ENCODE assay signal across 24 mouse cellular contexts in genomic region chr10:43395824-43396223, GRCm38 (mm10).
DNase-seq lines count a peak whose midpoint lies in the region; ATAC-seq lines count a peak whose summit lies in the region.
"Had no signal": no experiment of that assay in that cellular context is flagged by ENCODE, and none has a peak within 500 bp of the region (broad histone marks: within the 10 kb centered on the region; RNA-seq: fewer than 3 reads in every experiment).

No protein-coding gene starts in this region.

- no peak overlapping the region for H3K9ac ChIP-seq in forebrain, embryonic 14.5 days (ENCODE audit: low read length)
- H3K9ac ChIP-seq in forebrain, embryonic 13.5 days, result no peak overlapping the region
- H3K9ac ChIP-seq: embryonic facial prominence, embryonic 13.5 days; hindbrain, embryonic 12.5 days had no signal

- DNase-seq in forebrain, embryonic 14.5 days (ENCODE audit: low spot score), result peak; percentile 38
- DNase-seq in layer of hippocampus, adult 11-12 months (ENCODE audit: low spot score), result peak; percentile 31
- DNase-seq in layer of hippocampus, postnatal 25 days (ENCODE audit: extremely low spot score in 1 of 2, low spot score in 1 of 2), result no peak
- peak; percentile 22 for DNase-seq in layer of hippocampus, adult 9-10 months (ENCODE audit: low spot score)
- DNase-seq in urinary bladder, adult 2 months (ENCODE audit: low spot score), result no peak
- DNase-seq in Muller cell, postnatal 12 days (ENCODE audit: inconsistent ontology term), result no peak
- DNase-seq: adrenal gland, postnatal 25 days; B cell, adult 2 months; cerebellum, adult 11-12 months; cerebellum, adult 9-10 months; cerebellum, postnatal 25 days; gastrocnemius, postnatal 10 days; heart, adult 18-20 months; heart, postnatal 10 days; heart, postnatal 4 days had no signal

- no peak overlapping the region; the same call in 1 of the 2 replicates for H3K27ac ChIP-seq in forebrain, embryonic 14.5 days (ENCODE audit: low read depth, low read length)
- H3K27ac ChIP-seq in forebrain, embryonic 13.5 days, result no peak overlapping the region
- H3K27ac ChIP-seq: embryonic facial prominence, embryonic 13.5 days; heart, embryonic 10.5 days; hindbrain, embryonic 12.5 days had no signal

- WGBS in forebrain, embryonic 14.5 days, result 49% methylated on average over 4 of the region's 4 CpGs
- 71% methylated on average over 4 of the region's 4 CpGs for WGBS in forebrain, embryonic 13.5 days

- no peaks in the 10 kb centered on the region for H3K36me3 ChIP-seq in forebrain, embryonic 14.5 days (ENCODE audit: control insufficient read depth, insufficient read depth, low read length)
- H3K36me3 ChIP-seq in forebrain, embryonic 13.5 days (ENCODE audit: poor library complexity, severe bottlenecking), result peaks cover 7% of the 10 kb centered on the region; the same call in 1 of the 2 replicates

- H3K27me3 ChIP-seq in forebrain, embryonic 14.5 days (replicated peaks; ENCODE audit: control insufficient read depth, insufficient read depth, low read length), result no peaks in the 10 kb centered on the region
- H3K27me3 ChIP-seq in forebrain, embryonic 13.5 days, result no peaks in the 10 kb centered on the region
- H3K27me3 ChIP-seq: embryonic facial prominence, embryonic 13.5 days; hindbrain, embryonic 12.5 days had no signal

- H3K4me1 ChIP-seq in forebrain, embryonic 14.5 days (ENCODE audit: control insufficient read depth, insufficient read depth, low read length), result no peaks in the 10 kb centered on the region
- H3K4me1 ChIP-seq in forebrain, embryonic 13.5 days, result no peaks in the 10 kb centered on the region
- H3K4me1 ChIP-seq: embryonic facial prominence, embryonic 13.5 days; heart, embryonic 10.5 days; hindbrain, embryonic 12.5 days had no signal

- ATAC-seq in forebrain, embryonic 14.5 days, result no peak
- ATAC-seq in forebrain, embryonic 13.5 days, result no peak
- ATAC-seq: CD4-positive, CD25-positive, alpha-beta regulatory T cell, adult 4 months; hindbrain, embryonic 16.5 days; inflammation-experienced regulatory T-cells, adult 6 months; intestine, postnatal 0 days had no signal

- H3K4me3 ChIP-seq in forebrain, embryonic 14.5 days (ENCODE audit: low read depth, low read length), result no peak overlapping the region
- H3K4me3 ChIP-seq in forebrain, embryonic 13.5 days, result no peak overlapping the region
- H3K4me3 ChIP-seq: embryonic facial prominence, embryonic 13.5 days; heart, embryonic 10.5 days; hindbrain, embryonic 12.5 days had no signal

- no peak overlapping the region for H3K4me2 ChIP-seq in forebrain, embryonic 14.5 days (ENCODE audit: low read length)
- no peak overlapping the region for H3K4me2 ChIP-seq in forebrain, embryonic 13.5 days
- H3K4me2 ChIP-seq: embryonic facial prominence, embryonic 13.5 days; hindbrain, embryonic 12.5 days had no signal

- H3K9me3 ChIP-seq in forebrain, embryonic 14.5 days (replicated peaks; ENCODE audit: control insufficient read depth, low read length), result no peaks in the 10 kb centered on the region
- H3K9me3 ChIP-seq in forebrain, embryonic 13.5 days (replicated peaks), result no peaks in the 10 kb centered on the region
- H3K9me3 ChIP-seq: embryonic facial prominence, embryonic 13.5 days; G1E; heart, embryonic 10.5 days; hindbrain, embryonic 12.5 days had no signal

Comparison
In these comparisons a context has a peak if more than half of its experiments do, and no peak if none do; other contexts are left out.
1. DNase-seq: peak in forebrain, embryonic 14.5 days (single experiment), layer of hippocampus, adult 11-12 months (single experiment) and layer of hippocampus, adult 9-10 months (single experiment); none in layer of hippocampus, postnatal 25 days (0 of 2), urinary bladder, adult 2 months (single experiment) and Muller cell, postnatal 12 days (single experiment).